Mouse (Mus musculus) hindbrain, embryonic 16.5 days (tissue): ENCODE data around the gene Arhgdia. TPM values are rescaled to one million over a fixed set of nuclear protein-coding genes. Genes with fewer than 3 reads are reported as not detected.

Experiments
- ATAC-seq: fragments of 200-750 bp; cut with Nextera tagmentation; 2 replicates; pipeline ENCODE4 v1.8.0; 2017; ENCODE audit warnings: moderate TSS enrichment, moderate library complexity
- H3K27ac ChIP-seq: fragments of 300-500 bp; sonication (generic); 2 replicates; pipeline ENCODE4 v1.5.1; 2014; ENCODE audit warnings: low read depth, mild to moderate bottlenecking, control low read depth, low read length, moderate library complexity
- H3K27me3 ChIP-seq: fragments of 300-500 bp; sonication (generic); replicated peaks from 2 replicates; pipeline ENCODE4 v1.6.1; 2014; ENCODE audit warnings: low read length; ENCODE audit not compliant: control insufficient read depth, insufficient read depth
- H3K36me3 ChIP-seq: fragments of 300-500 bp; sonication (generic); 2 replicates; pipeline ENCODE4 v1.6.1; 2014; ENCODE audit warnings: mild to moderate bottlenecking, low read length, moderate library complexity, mixed read lengths; ENCODE audit not compliant: control insufficient read depth, insufficient read depth
- H3K4me1 ChIP-seq: fragments of 300-500 bp; sonication (generic); 2 replicates; pipeline ENCODE4 v1.6.1; 2014; ENCODE audit warnings: low read depth, low read length; ENCODE audit not compliant: control insufficient read depth, insufficient read depth
- H3K4me2 ChIP-seq: fragments of 300-500 bp; sonication (generic); 2 replicates; pipeline ENCODE4 v1.6.1; 2014; ENCODE audit warnings: mild to moderate bottlenecking, low read length, control low read depth, moderate library complexity
- H3K4me3 ChIP-seq: fragments of 300-500 bp; sonication (generic); 2 replicates; pipeline ENCODE4 v1.5.1; 2014; ENCODE audit warnings: mild to moderate bottlenecking, low read length, control low read depth, moderate library complexity
- H3K9ac ChIP-seq: fragments of 300-500 bp; sonication (generic); 2 replicates; pipeline ENCODE4 v1.6.1; 2014; ENCODE audit warnings: low read depth, mild to moderate bottlenecking, control low read depth, low read length, moderate library complexity
- H3K9me3 ChIP-seq: fragments of 300-500 bp; sonication (generic); 2 replicates; pipeline ENCODE4 v1.6.1; 2014; ENCODE audit warnings: mild to moderate bottlenecking, low read length, moderate library complexity; ENCODE audit not compliant: control insufficient read depth
- WGBS: fragments of 180-500 bp; shearing (Covaris S2); extraction: QIAGEN DNeasy Blood & Tissue Kit; methylation state at CpG from one replicate; pipeline ENCODE4 v1.1.7; 2014; 5-methylcytosine and 5-hydroxymethylcytosine counted together
- polyA plus RNA-seq: library from polyadenylated mRNA; unstranded; fragments of >200 nt; fragmentation: Nextera tagmentation; extraction: Ambion mirVana; gene quantifications from 2 replicates; pipeline ENCODE4 v1.2.1, GENCODE M21; 2015

The Arhgdia gene
- polyA plus RNA-seq, 1 experiment from 2014 or later = 501 TPM

DNA sequence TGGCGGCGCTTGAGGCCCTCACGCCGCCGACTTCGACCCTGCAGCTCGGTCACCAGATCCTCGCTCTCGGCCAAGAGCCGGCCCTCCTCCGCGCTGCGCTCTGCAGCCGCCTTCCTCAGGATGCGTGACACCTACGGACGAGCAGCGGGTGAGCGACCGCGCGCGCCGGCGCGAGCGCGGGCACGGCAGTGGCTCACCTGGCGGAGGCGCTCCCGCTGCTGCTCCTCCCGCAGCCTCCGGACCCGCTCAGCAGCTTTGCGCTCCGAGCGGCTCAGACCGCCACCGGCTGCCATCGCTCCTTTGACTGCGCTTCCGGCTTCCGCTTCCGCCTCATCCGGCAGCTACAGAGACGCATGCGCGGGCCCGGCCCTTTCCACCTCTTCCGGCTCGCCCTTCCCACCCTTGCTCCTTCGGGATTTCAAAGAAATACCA is 43.3 kb upstream of the Arhgdia start:
- H3K4me2 ChIP-seq = peak overlapping the region; percentile 97
- peak overlapping the region; percentile 89 for H3K4me3 ChIP-seq
- peak overlapping the region; percentile 85 for H3K9ac ChIP-seq
- peak overlapping the region; percentile 86 for H3K27ac ChIP-seq
- peak; percentile 80 for ATAC-seq
- H3K36me3 ChIP-seq = peaks cover 30% of the 10 kb centered on the region
- H3K9me3 ChIP-seq = no peaks in the 10 kb centered on the region
- under 1% methylated on average over 53 of the region's 53 CpGs for WGBS
- peaks cover 18% of the 10 kb centered on the region for H3K4me1 ChIP-seq
- H3K27me3 ChIP-seq = no peaks in the 10 kb centered on the region

DNA sequence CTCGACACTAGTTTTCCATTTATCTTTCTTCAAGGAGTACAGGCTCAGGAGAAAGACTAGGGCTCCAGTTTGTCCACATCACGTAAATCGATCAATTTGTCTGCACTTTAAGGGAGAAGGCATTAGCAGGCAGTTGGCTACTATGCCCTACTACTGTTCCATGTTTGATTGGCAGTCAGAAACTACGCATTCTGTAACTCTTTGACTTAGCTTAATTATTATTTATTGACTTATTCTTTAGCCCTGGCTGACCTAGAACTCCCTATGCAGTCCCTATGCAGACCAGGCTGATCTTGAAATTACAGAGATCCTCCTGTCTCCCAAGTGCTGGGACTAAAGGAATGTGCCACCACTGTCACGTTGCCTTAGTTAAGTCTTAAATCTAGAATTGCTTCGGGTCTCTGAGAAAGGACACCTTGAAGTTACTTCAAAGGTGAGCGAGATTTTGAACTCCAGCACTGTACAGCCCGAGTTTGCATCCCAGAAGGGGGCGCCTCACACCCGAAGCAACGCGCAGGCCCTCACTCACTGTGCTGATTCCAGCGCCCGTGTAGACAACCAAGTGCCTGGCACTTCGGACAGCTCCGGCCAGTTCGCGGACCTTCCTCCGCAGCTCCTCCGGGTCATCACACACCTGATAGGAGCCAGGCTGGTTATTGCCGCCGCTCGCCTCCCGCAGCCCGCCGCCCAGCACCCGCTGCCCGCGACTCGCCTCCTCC is 42.7 kb upstream of the Arhgdia start:
- Histone ChIP-seq H3K9me3 (no peaks in the 10 kb centered on the region), H3K4me2 (peak overlapping the region; percentile 97), H3K4me1 (peaks cover 15% of the 10 kb centered on the region), H3K4me3 (peak overlapping the region; percentile 89), H3K27me3 (no peaks in the 10 kb centered on the region), H3K27ac (peak overlapping the region; percentile 75), H3K9ac (peak overlapping the region; percentile 85), H3K36me3 (peaks cover 28% of the 10 kb centered on the region)
- 15% methylated on average over 27 of the region's 30 CpGs for WGBS
- peak; percentile 67 for ATAC-seq

DNA sequence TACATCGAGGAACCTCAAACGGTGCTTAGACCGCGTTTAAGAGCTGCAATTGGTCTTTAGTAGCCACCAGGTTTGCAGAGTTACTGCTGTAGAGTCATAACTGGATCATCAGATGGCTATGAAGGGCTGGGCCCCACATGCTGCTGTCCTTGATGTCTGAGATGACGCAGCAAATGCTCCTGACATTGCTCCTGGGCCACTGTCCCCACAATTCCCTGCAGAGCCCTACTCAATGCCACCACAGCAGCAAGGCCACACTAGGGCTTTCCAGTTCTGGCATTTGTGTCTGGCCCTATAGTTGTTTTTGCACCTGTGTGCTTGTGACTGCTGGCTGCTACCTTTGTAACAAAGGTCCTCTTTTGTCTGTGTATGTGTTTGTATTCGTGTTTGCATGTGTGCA is 41.4 kb upstream of the Arhgdia start:
- WGBS = 93% methylated on average over 6 of the region's 6 CpGs
- Histone ChIP-seq H3K36me3 (peaks cover 29% of the 10 kb centered on the region), H3K27me3 (no peaks in the 10 kb centered on the region), H3K9ac (no peak overlapping the region), H3K4me3 (no peak overlapping the region), H3K27ac (no peak overlapping the region), H3K9me3 (no peaks in the 10 kb centered on the region), H3K4me2 (no peak overlapping the region), H3K4me1 (peaks cover 15% of the 10 kb centered on the region)
- ATAC-seq = no peak

DNA sequence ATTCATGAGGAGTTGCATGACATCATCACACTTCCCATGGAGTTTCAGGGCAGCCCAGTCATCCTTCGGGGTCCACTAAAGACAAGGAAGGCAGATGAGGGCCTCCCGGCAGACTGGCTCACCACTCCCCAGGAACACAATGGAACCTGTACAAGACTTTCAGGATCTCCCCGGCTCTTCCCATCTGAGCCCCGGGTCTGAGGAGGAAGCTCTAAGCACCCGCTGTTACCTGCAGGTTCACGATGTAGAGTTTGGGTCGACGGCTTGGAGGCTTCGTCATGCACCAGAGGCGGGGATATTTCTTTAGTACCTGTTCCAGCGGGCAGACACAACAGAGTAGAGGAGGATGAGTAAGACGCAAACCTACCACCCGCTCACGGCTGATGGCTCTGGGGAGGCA is 38.8 kb upstream of the Arhgdia start:
- no peaks in the 10 kb centered on the region for H3K9me3 ChIP-seq
- H3K36me3 ChIP-seq = peaks cover 27% of the 10 kb centered on the region
- no peak overlapping the region for H3K4me3 ChIP-seq
- ATAC-seq = no peak
- no peak overlapping the region for H3K27ac ChIP-seq
- no peaks in the 10 kb centered on the region for H3K27me3 ChIP-seq
- H3K4me1 ChIP-seq = peaks cover 29% of the 10 kb centered on the region
- no peak overlapping the region for H3K4me2 ChIP-seq
- H3K9ac ChIP-seq = no peak overlapping the region
- WGBS = 94% methylated on average over 14 of the region's 14 CpGs

DNA sequence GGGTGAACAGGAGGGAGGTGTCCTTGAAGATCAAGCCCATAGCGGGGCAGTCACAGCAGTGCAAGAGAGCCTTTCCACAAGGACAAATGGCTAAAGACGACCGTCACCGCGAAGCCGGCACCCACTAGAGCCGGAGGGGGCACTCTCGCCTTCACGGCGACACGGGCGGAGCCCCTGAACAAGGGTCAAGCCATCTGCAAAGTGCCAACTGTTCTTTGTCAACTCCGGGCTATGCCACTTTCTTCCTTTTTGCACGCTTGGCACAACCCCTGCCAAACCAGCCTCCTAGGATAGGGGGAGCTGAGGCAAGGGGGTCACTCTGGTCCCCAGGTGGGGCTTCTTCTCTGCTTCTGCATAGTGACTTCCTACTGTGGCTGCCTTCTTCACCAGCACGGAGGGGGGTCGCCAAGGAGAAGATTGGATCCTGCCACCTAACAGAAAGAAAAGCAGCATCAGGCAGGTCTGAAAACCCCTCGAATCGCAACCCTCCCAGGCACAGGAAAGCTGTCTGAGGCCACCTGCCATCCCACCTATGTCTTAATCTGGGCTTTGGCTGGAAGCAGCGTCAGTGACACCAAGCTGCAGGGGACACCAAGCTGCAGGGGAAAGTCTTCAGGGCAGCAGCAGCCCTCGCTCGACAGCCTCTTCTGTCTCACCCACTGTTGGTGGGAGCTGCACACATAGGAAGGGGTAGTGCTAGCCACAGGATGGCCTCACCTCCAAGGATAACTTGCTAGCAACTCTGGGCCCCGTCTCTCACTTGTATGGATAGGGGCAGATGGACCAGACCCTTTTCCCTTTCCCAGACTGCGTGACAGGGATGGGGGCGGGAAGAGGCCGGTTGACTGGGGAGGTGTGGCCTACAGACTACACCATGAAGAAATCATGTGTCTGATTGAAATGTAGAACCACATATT is 37.5 kb upstream of the Arhgdia start:
- Histone ChIP-seq H3K4me2 (no peak overlapping the region), H3K4me3 (no peak overlapping the region), H3K9ac (no peak overlapping the region), H3K27ac (no peak overlapping the region; the same call in 1 of the 2 replicates), H3K9me3 (no peaks in the 10 kb centered on the region), H3K4me1 (peaks cover 26% of the 10 kb centered on the region), H3K27me3 (no peaks in the 10 kb centered on the region), H3K36me3 (peaks cover 33% of the 10 kb centered on the region)
- ATAC-seq = no peak
- 91% methylated on average over 25 of the region's 25 CpGs for WGBS

DNA sequence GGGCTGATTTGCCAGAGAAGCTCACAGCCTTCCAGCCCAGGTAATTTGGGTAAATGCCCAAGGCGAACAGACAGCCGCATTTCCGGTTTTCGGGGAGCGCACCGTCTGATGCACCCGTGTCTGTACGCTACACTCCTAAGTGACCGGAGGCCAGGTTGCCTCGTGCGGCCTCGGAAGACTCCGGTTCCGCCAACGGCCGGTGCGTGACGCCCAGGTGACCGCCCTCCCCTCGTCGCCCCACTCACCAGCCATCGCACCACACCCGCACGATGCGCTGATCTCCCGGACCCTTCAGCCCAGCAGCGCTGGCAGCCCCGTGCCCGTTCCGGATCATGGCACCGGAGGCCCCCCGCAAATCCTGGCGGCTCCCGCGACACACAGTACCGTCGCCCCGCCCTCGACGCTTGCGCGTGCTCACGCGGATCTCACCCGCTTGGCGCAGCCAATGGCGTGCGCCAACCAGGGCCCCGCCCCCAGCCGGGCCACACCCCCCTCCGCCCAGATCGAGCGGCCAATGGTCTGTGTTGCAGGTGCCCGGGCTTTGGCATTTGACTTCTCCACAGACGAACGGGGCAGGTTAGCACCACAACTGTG is 36.2 kb upstream of the Arhgdia start, which contains the start of gene Pcyt2:
Gene Pcyt2 (minus strand): TSS at position 418 of the 594 bp plus-strand sequence.
- under 1% methylated on average over 56 of the region's 56 CpGs for WGBS
- peaks cover 35% of the 10 kb centered on the region for H3K36me3 ChIP-seq
- ATAC-seq = peak; percentile 96
- H3K27me3 ChIP-seq = no peaks in the 10 kb centered on the region
- H3K4me1 ChIP-seq = peaks cover 20% of the 10 kb centered on the region
- H3K9ac ChIP-seq = peak within 1 kb of the TSS; percentile 88
- H3K4me2 ChIP-seq = peak within 1 kb of the TSS; percentile 58
- peak within 1 kb of the TSS; percentile 86 for H3K4me3 ChIP-seq
- H3K9me3 ChIP-seq = no peaks in the 10 kb centered on the region
- H3K27ac ChIP-seq = peak within 1 kb of the TSS; percentile 90

DNA sequence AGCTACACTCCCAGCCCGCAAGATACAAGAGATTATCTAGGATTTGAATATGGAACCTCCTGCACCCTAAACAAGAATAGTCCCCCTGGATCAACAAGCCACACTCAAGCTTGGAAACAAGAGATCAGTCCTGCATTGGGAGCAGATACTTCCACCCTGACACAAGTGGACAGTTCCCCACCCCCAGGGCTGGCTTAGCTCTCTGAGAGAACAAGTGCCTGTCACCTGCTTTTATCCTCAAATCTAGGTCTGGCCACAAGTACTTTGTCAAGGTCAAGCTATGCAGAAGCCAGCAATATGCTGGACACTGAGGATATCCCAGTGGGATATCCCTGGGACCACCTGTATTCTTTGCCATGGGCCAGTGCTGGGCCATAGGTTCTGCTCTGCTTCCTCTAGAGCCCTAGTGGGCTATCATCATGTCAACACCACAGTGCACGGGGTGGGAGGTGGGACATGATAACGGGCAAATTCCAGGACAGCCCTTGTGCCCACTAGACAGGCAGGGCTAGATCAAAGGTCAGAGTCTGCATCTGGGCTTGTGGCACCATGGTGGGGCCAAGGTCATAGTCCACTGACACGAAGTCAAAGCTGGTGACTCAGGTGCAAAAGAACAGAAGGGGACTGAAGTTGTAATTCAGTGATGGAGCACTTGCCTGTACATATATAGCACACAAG is 35.3 kb upstream of the Arhgdia start:
- no peak for ATAC-seq
- H3K27ac ChIP-seq = peak overlapping the region; percentile 90
- peaks cover 40% of the 10 kb centered on the region for H3K36me3 ChIP-seq

DNA sequence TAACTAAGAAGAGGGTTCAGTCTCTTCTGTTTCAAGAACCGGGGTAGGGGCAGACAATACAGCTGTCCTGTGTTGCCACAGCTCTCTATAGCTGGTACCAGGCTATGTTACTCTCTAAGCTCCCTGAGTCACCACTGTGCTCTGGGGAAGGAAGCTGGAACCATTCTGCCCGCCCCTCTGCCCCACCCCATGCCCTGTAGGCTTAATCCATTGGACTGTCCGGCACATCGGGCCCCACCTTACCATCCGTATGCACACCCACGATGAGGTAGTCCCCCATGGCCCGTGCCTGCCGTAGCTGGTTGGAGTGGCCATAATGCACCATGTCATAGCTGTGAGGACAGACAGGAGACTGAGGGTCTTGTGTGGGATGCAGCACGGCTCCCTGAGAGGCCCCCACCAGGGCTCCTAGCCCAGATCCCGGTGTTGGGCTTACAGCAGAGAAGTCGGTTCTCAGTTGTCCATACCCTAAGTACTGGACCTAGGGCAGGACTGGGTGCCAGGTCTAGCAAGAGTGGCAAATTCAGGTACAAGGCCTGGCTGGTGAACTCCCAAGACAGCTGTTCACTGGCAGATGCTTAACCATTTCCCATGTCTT is 34.3 kb upstream of the Arhgdia start:
- H3K27ac ChIP-seq = no peak overlapping the region
- no peak overlapping the region for H3K4me3 ChIP-seq
- H3K27me3 ChIP-seq = no peaks in the 10 kb centered on the region
- H3K36me3 ChIP-seq = peaks cover 48% of the 10 kb centered on the region
- no peak for ATAC-seq
- peak overlapping the region; percentile 28; the same call in 1 of the 2 replicates for H3K9ac ChIP-seq
- H3K4me2 ChIP-seq = peak overlapping the region; percentile 58
- H3K9me3 ChIP-seq = no peaks in the 10 kb centered on the region
- H3K4me1 ChIP-seq = peaks cover 20% of the 10 kb centered on the region
- WGBS = 96% methylated on average over 11 of the region's 11 CpGs

More for the DNA sequence above, 35.3 kb upstream of the Arhgdia start:
- H3K27me3 ChIP-seq = no peaks in the 10 kb centered on the region
- peak overlapping the region; percentile 58 for H3K4me2 ChIP-seq
- peak overlapping the region; percentile 88 for H3K9ac ChIP-seq
- no peaks in the 10 kb centered on the region for H3K9me3 ChIP-seq
- 54% methylated on average over 4 of the region's 4 CpGs for WGBS
- H3K4me3 ChIP-seq = peak overlapping the region; percentile 86
- peaks cover 20% of the 10 kb centered on the region for H3K4me1 ChIP-seq
